Mouse (Mus musculus) small intestine, adult 2 months (tissue): Measurements from ENCODE around the gene Gtf2a1l. TPM values are rescaled to one million over a fixed set of nuclear protein-coding genes. Genes with fewer than 3 reads are reported as not detected.

Experiments used
- H3K27ac ChIP-seq: fragments of 200-500 bp; 2 replicates; pipeline ENCODE4 v1.5.1; 2012; ENCODE audit warnings: low read depth, low read length, control low read depth, inconsistent platforms; ENCODE audit not compliant: insufficient read depth
- H3K27me3 ChIP-seq: fragments of 200-500 bp; 2 replicates; pipeline ENCODE4 v1.6.1; 2012; ENCODE audit warnings: mild to moderate bottlenecking, moderate library complexity, low read length, inconsistent platforms; ENCODE audit not compliant: control insufficient read depth, insufficient read depth
- H3K36me3 ChIP-seq: fragments of 200-500 bp; 2 replicates; pipeline ENCODE4 v1.6.1; 2012; ENCODE audit warnings: mild to moderate bottlenecking, low read length, control low read depth, inconsistent platforms; ENCODE audit not compliant: control insufficient read depth, insufficient read depth
- H3K4me1 ChIP-seq: fragments of 200-500 bp; 2 replicates; pipeline ENCODE4 v1.6.1; 2012; ENCODE audit warnings: low read length, inconsistent platforms, mixed read lengths; ENCODE audit not compliant: control insufficient read depth, insufficient read depth, insufficient read length
- H3K4me3 ChIP-seq: fragments of 200-500 bp; 2 replicates; pipeline ENCODE4 v1.5.1; 2012; ENCODE audit warnings: low read depth, mild to moderate bottlenecking, control low read depth, inconsistent platforms, low read length, moderate library complexity
- CTCF ChIP-seq: fragments of 200-500 bp; IDR thresholded peaks from 2 replicates; pipeline ENCODE4 v1.5.1; 2012; ENCODE audit warnings: low read depth, mild to moderate bottlenecking, control low read depth, inconsistent platforms, low read length, moderate library complexity, mixed read lengths; ENCODE audit not compliant: insufficient replicate concordance, insufficient read length; ENCODE audit errors: extremely low read depth
- POLR2A ChIP-seq: fragments of 200-500 bp; IDR thresholded peaks from 2 replicates; pipeline ENCODE4 v1.6.1; 2012; ENCODE audit warnings: low read depth, mild to moderate bottlenecking, control low read depth, inconsistent platforms, low read length, moderate library complexity
- WGBS: fragments of 180-500 bp; shearing (Covaris S2); methylation state at CpG from one replicate; pipeline ENCODE4 v1.1.7; 2018; 5-methylcytosine and 5-hydroxymethylcytosine counted together
- polyA plus RNA-seq: library from polyadenylated mRNA; depleted of rRNA; stranded (reverse); fragments of >200 nt; gene quantifications from 2 replicates; pipeline ENCODE4 v1.2.3, GENCODE M21; 2012

Gene Gtf2a1l
- polyA plus RNA-seq, 1 experiment = not detected

GRCm38 (mm10) chr17:88636587-88636986, 31.9 kb upstream of the Gtf2a1l start:
- 67% methylated on average over 12 of the region's 12 CpGs for WGBS
- TF ChIP-seq CTCF = peak; percentile 7; the same call in 1 of the 2 replicates
- TF ChIP-seq POLR2A = no peak
- no peak overlapping the region for H3K4me3 ChIP-seq

GRCm38 (mm10) chr17:88641012-88641411, 27.4 kb upstream of the Gtf2a1l start:
- no peak for TF ChIP-seq CTCF
- TF ChIP-seq POLR2A = no peak
- Histone ChIP-seq H3K4me1 (no peaks in the 10 kb centered on the region), H3K4me3 (no peak overlapping the region), H3K27me3 (no peaks in the 10 kb centered on the region), H3K27ac (no peak overlapping the region), H3K36me3 (peaks cover 7% of the 10 kb centered on the region; the same call in 1 of the 2 replicates)
- WGBS = 30% methylated on average over 6 of the region's 6 CpGs

More at GRCm38 (mm10) chr17:88636587-88636986, 31.9 kb upstream of the Gtf2a1l start:
- no peaks in the 10 kb centered on the region for H3K4me1 ChIP-seq
- no peak overlapping the region for H3K27ac ChIP-seq
- H3K27me3 ChIP-seq = no peaks in the 10 kb centered on the region
- H3K36me3 ChIP-seq = peaks cover 5% of the 10 kb centered on the region; the same call in 1 of the 2 replicates

GRCm38 (mm10) chr17:88641836-88642235, 26.6 kb upstream of the Gtf2a1l start:
- WGBS = 90% methylated on average over 8 of the region's 8 CpGs
- no peak for TF ChIP-seq CTCF
- TF ChIP-seq POLR2A = no peak

GRCm38 (mm10) chr17:88644876-88645275, 23.6 kb upstream of the Gtf2a1l start:
- Histone ChIP-seq H3K27ac (no peak overlapping the region), H3K27me3 (no peaks in the 10 kb centered on the region), H3K36me3 (peaks cover 3% of the 10 kb centered on the region; the same call in 1 of the 2 replicates), H3K4me1 (no peaks in the 10 kb centered on the region), H3K4me3 (no peak overlapping the region)
- WGBS = 90% methylated on average over 7 of the region's 7 CpGs
- no peak for TF ChIP-seq POLR2A
- TF ChIP-seq CTCF = no peak

More at GRCm38 (mm10) chr17:88641836-88642235, 26.6 kb upstream of the Gtf2a1l start:
- Histone ChIP-seq H3K4me1 (no peaks in the 10 kb centered on the region), H3K27ac (no peak overlapping the region), H3K27me3 (no peaks in the 10 kb centered on the region), H3K4me3 (no peak overlapping the region), H3K36me3 (peaks cover 3% of the 10 kb centered on the region; the same call in 1 of the 2 replicates)

- H3K36me3 ChIP-seq = peaks cover 3% of the 10 kb centered on the region; the same call in 1 of the 2 replicates
- no peak overlapping the region for H3K4me3 ChIP-seq
- no peak overlapping the region for H3K27ac ChIP-seq
- WGBS = 85% methylated on average over 11 of the region's 11 CpGs
- H3K4me1 ChIP-seq = no peaks in the 10 kb centered on the region
- TF ChIP-seq POLR2A (no peak), CTCF (no peak)
- H3K27me3 ChIP-seq = no peaks in the 10 kb centered on the region
Measured at GRCm38 (mm10) chr17:88645299-88645698, 23.2 kb upstream of the Gtf2a1l start.

GRCm38 (mm10) chr17:88647149-88647548, 21.3 kb upstream of the Gtf2a1l start:
- Histone ChIP-seq H3K27ac (no peak overlapping the region), H3K4me3 (no peak overlapping the region), H3K27me3 (no peaks in the 10 kb centered on the region), H3K36me3 (peaks cover 3% of the 10 kb centered on the region; the same call in 1 of the 2 replicates), H3K4me1 (no peaks in the 10 kb centered on the region)
- WGBS = 82% methylated on average over 3 of the region's 3 CpGs
- TF ChIP-seq CTCF = no peak

- Histone ChIP-seq H3K4me3 (no peak overlapping the region), H3K27ac (no peak overlapping the region), H3K36me3 (no peaks in the 10 kb centered on the region), H3K27me3 (no peaks in the 10 kb centered on the region), H3K4me1 (no peaks in the 10 kb centered on the region)
- TF ChIP-seq POLR2A (no peak), CTCF (peak; percentile 93; the same call in 1 of the 2 replicates)
- whole genome bisulfite sequencing = 7% methylated on average over 9 of the region's 9 CpGs
Measured at GRCm38 (mm10) chr17:88652010-88652409, 16.4 kb upstream of the Gtf2a1l start.

- Histone ChIP-seq H3K36me3 (no peaks in the 10 kb centered on the region), H3K4me3 (no peak overlapping the region), H3K27ac (no peak overlapping the region), H3K4me1 (no peaks in the 10 kb centered on the region), H3K27me3 (no peaks in the 10 kb centered on the region)
- TF ChIP-seq CTCF (peak; percentile 94), POLR2A (no peak)
- 21% methylated on average over 21 of the region's 21 CpGs for WGBS
Measured at GRCm38 (mm10) chr17:88652702-88653374, 15.6 kb upstream of the Gtf2a1l start.
